Mouse (Mus musculus): ENCODE measurements around the gene Rgs6.

The Rgs6 gene

GRCm38 (mm10) chr12:82588017-82588416 is at the start of gene Rgs6:
Gene Rgs6 (plus strand): TSS chr12:82588292.
- Histone ChIP-seq H3K9me3 (ENCODE audit: low read length) (no peaks in the 10 kb centered on the region), H3K4me3 (replicated peaks; ENCODE audit: low read length) (no peak within 1 kb of the TSS), H3K27me3 (ENCODE audit: insufficient read depth, low read length) (peaks cover 11% of the 10 kb centered on the region; the same call in 1 of the 2 replicates), H3K4me1 (replicated peaks; ENCODE audit: low read depth, low read length) (peaks cover 16% of the 10 kb centered on the region), H3K36me3 (ENCODE audit: insufficient read depth, low read length) (no peaks in the 10 kb centered on the region)
- no peak for TF ChIP-seq NANOG (IDR thresholded peaks at IDR 0.05; ENCODE audit: borderline replicate concordance, low read length)
- TF ChIP-seq CTCF (conservative IDR thresholded peaks at IDR 0.05; ENCODE audit: low read length): no peak
- no peak for TF ChIP-seq POU5F1 (IDR thresholded peaks at IDR 0.05; ENCODE audit: borderline replicate concordance, low read length)

GRCm38 (mm10) chr12:82547127-82547526 is 41.0 kb upstream of the Rgs6 start:
- no peaks in the 10 kb centered on the region for H3K27me3 ChIP-seq (ENCODE audit: insufficient read depth, low read length)
- H3K4me3 ChIP-seq (replicated peaks; ENCODE audit: low read length): no peak overlapping the region
- H3K9me3 ChIP-seq (ENCODE audit: low read length): peaks cover 10% of the 10 kb centered on the region
- H3K4me1 ChIP-seq (replicated peaks; ENCODE audit: low read depth, low read length): peaks cover 12% of the 10 kb centered on the region
- H3K36me3 ChIP-seq (ENCODE audit: insufficient read depth, low read length): no peaks in the 10 kb centered on the region
- TF ChIP-seq CTCF (conservative IDR thresholded peaks at IDR 0.05; ENCODE audit: low read length) (no peak), POU5F1 (IDR thresholded peaks at IDR 0.05; ENCODE audit: borderline replicate concordance, low read length) (no peak), NANOG (IDR thresholded peaks at IDR 0.05; ENCODE audit: borderline replicate concordance, low read length) (no peak)

GRCm38 (mm10) chr12:82549228-82549627 is 38.9 kb upstream of the Rgs6 start:
- peaks cover 12% of the 10 kb centered on the region for H3K4me1 ChIP-seq (replicated peaks; ENCODE audit: low read depth, low read length)
- no peak overlapping the region for H3K4me3 ChIP-seq (replicated peaks; ENCODE audit: low read length)
- H3K9me3 ChIP-seq (ENCODE audit: low read length): peaks cover 10% of the 10 kb centered on the region
- no peaks in the 10 kb centered on the region for H3K36me3 ChIP-seq (ENCODE audit: insufficient read depth, low read length)
- TF ChIP-seq POU5F1 (IDR thresholded peaks at IDR 0.05; ENCODE audit: borderline replicate concordance, low read length): no peak
- TF ChIP-seq CTCF (conservative IDR thresholded peaks at IDR 0.05; ENCODE audit: low read length): no peak
- no peak for TF ChIP-seq NANOG (IDR thresholded peaks at IDR 0.05; ENCODE audit: borderline replicate concordance, low read length)
- no peaks in the 10 kb centered on the region for H3K27me3 ChIP-seq (ENCODE audit: insufficient read depth, low read length)

GRCm38 (mm10) chr12:82550076-82550475 is 38.0 kb upstream of the Rgs6 start:
- H3K36me3 ChIP-seq (ENCODE audit: insufficient read depth, low read length): no peaks in the 10 kb centered on the region
- TF ChIP-seq POU5F1 (IDR thresholded peaks at IDR 0.05; ENCODE audit: borderline replicate concordance, low read length) (no peak), CTCF (conservative IDR thresholded peaks at IDR 0.05; ENCODE audit: low read length) (no peak), NANOG (IDR thresholded peaks at IDR 0.05; ENCODE audit: borderline replicate concordance, low read length) (no peak)
- no peak overlapping the region for H3K4me3 ChIP-seq (replicated peaks; ENCODE audit: low read length)
- peaks cover 12% of the 10 kb centered on the region for H3K4me1 ChIP-seq (replicated peaks; ENCODE audit: low read depth, low read length)
- H3K9me3 ChIP-seq (ENCODE audit: low read length): peaks cover 10% of the 10 kb centered on the region
- H3K27me3 ChIP-seq (ENCODE audit: insufficient read depth, low read length): no peaks in the 10 kb centered on the region

- TF ChIP-seq CTCF (conservative IDR thresholded peaks at IDR 0.05; ENCODE audit: low read length): no peak
- TF ChIP-seq POU5F1 (IDR thresholded peaks at IDR 0.05; ENCODE audit: borderline replicate concordance, low read length): no peak
- no peak for TF ChIP-seq NANOG (IDR thresholded peaks at IDR 0.05; ENCODE audit: borderline replicate concordance, low read length)
- H3K4me1 ChIP-seq (replicated peaks; ENCODE audit: low read depth, low read length): peaks cover 12% of the 10 kb centered on the region
- no peaks in the 10 kb centered on the region for H3K27me3 ChIP-seq (ENCODE audit: insufficient read depth, low read length)
- no peaks in the 10 kb centered on the region for H3K36me3 ChIP-seq (ENCODE audit: insufficient read depth, low read length)
- no peak overlapping the region for H3K4me3 ChIP-seq (replicated peaks; ENCODE audit: low read length)
- H3K9me3 ChIP-seq (ENCODE audit: low read length): peaks cover 10% of the 10 kb centered on the region
Measured at GRCm38 (mm10) chr12:82552376-82552775, 35.7 kb upstream of the Rgs6 start.

GRCm38 (mm10) chr12:82562916-82563315 is 25.2 kb upstream of the Rgs6 start:
- Histone ChIP-seq H3K4me1 (replicated peaks; ENCODE audit: low read depth, low read length) (no peaks in the 10 kb centered on the region), H3K4me3 (replicated peaks; ENCODE audit: low read length) (no peak overlapping the region), H3K27me3 (ENCODE audit: insufficient read depth, low read length) (0 out of 2 replicates have a peak, but pooled peaks cover 5% of the 10 kb centered on the region), H3K9me3 (ENCODE audit: low read length) (peaks cover 13% of the 10 kb centered on the region), H3K36me3 (ENCODE audit: insufficient read depth, low read length) (no peaks in the 10 kb centered on the region)
- TF ChIP-seq CTCF (conservative IDR thresholded peaks at IDR 0.05; ENCODE audit: low read length) (no peak), POU5F1 (IDR thresholded peaks at IDR 0.05; ENCODE audit: borderline replicate concordance, low read length) (no peak), NANOG (IDR thresholded peaks at IDR 0.05; ENCODE audit: borderline replicate concordance, low read length) (no peak)

GRCm38 (mm10) chr12:82568370-82568769 is 19.7 kb upstream of the Rgs6 start:
- Histone ChIP-seq H3K4me1 (replicated peaks; ENCODE audit: low read depth, low read length) (no peaks in the 10 kb centered on the region), H3K4me3 (replicated peaks; ENCODE audit: low read length) (no peak overlapping the region), H3K9me3 (ENCODE audit: low read length) (peaks cover 9% of the 10 kb centered on the region), H3K27me3 (ENCODE audit: insufficient read depth, low read length) (no peaks in the 10 kb centered on the region), H3K36me3 (ENCODE audit: insufficient read depth, low read length) (no peaks in the 10 kb centered on the region)
- TF ChIP-seq POU5F1 (IDR thresholded peaks at IDR 0.05; ENCODE audit: borderline replicate concordance, low read length): no peak
- TF ChIP-seq NANOG (IDR thresholded peaks at IDR 0.05; ENCODE audit: borderline replicate concordance, low read length): no peak
- TF ChIP-seq CTCF (conservative IDR thresholded peaks at IDR 0.05; ENCODE audit: low read length): no peak

GRCm38 (mm10) chr12:82572706-82573105 is 15.4 kb upstream of the Rgs6 start:
- no peaks in the 10 kb centered on the region for H3K4me1 ChIP-seq (replicated peaks; ENCODE audit: low read depth, low read length)
- no peaks in the 10 kb centered on the region for H3K27me3 ChIP-seq (ENCODE audit: insufficient read depth, low read length)
- no peaks in the 10 kb centered on the region for H3K36me3 ChIP-seq (ENCODE audit: insufficient read depth, low read length)
- TF ChIP-seq NANOG (IDR thresholded peaks at IDR 0.05; ENCODE audit: borderline replicate concordance, low read length): no peak
- no peak for TF ChIP-seq CTCF (conservative IDR thresholded peaks at IDR 0.05; ENCODE audit: low read length)
- no peak for TF ChIP-seq POU5F1 (IDR thresholded peaks at IDR 0.05; ENCODE audit: borderline replicate concordance, low read length)
- H3K4me3 ChIP-seq (replicated peaks; ENCODE audit: low read length): no peak overlapping the region
- peaks cover 3% of the 10 kb centered on the region; the same call in 1 of the 2 replicates for H3K9me3 ChIP-seq (ENCODE audit: low read length)

- Histone ChIP-seq H3K36me3 (ENCODE audit: insufficient read depth, low read length) (no peaks in the 10 kb centered on the region), H3K4me3 (replicated peaks; ENCODE audit: low read length) (no peak overlapping the region), H3K9me3 (ENCODE audit: low read length) (no peaks in the 10 kb centered on the region), H3K27me3 (ENCODE audit: insufficient read depth, low read length) (peaks cover 11% of the 10 kb centered on the region; the same call in 1 of the 2 replicates), H3K4me1 (replicated peaks; ENCODE audit: low read depth, low read length) (peaks cover 16% of the 10 kb centered on the region)
- TF ChIP-seq CTCF (conservative IDR thresholded peaks at IDR 0.05; ENCODE audit: low read length) (no peak), POU5F1 (IDR thresholded peaks at IDR 0.05; ENCODE audit: borderline replicate concordance, low read length) (no peak), NANOG (IDR thresholded peaks at IDR 0.05; ENCODE audit: borderline replicate concordance, low read length) (no peak)
Measured at GRCm38 (mm10) chr12:82586592-82586991, 1.5 kb upstream of the Rgs6 start.

Data from E14TG2a.4 (cell line).